Mouse (Mus musculus): Measurements from ENCODE around the gene Ncan. TPM values are rescaled to one million over a fixed set of nuclear protein-coding genes. Genes with fewer than 3 reads are reported as not detected.
A peak's percentile ranks its signal among the peaks of the same experiment; 100 is the strongest.

Ncan gene
- polyA plus RNA-seq, 1 experiment from 2014 or later: 47.2 TPM

GRCm38 (mm10) chr8:70117611-70118010 lies 3.1 kb downstream of the Ncan start:
- Histone ChIP-seq H3K4me3 (ENCODE audit: low read depth, low read length) (no peak overlapping the region), H3K9ac (ENCODE audit: low read length) (no peak overlapping the region; the same call in 1 of the 2 replicates), H3K27me3 (ENCODE audit: control insufficient read depth, insufficient read depth, low read length) (peaks cover 33% of the 10 kb centered on the region), H3K9me3 (ENCODE audit: control insufficient read depth, low read length) (no peaks in the 10 kb centered on the region), H3K36me3 (ENCODE audit: control insufficient read depth, insufficient read depth, low read length) (no peaks in the 10 kb centered on the region), H3K4me1 (ENCODE audit: control insufficient read depth, insufficient read depth, low read length) (peaks cover 13% of the 10 kb centered on the region), H3K4me2 (peak overlapping the region; percentile 8; the same call in 1 of the 2 replicates), H3K27ac (ENCODE audit: low read depth, low read length) (no peak overlapping the region)
- DNase-seq (ENCODE audit: low spot score, missing footprints) (no peak), ATAC-seq (ENCODE audit: low FRiP score) (no peak)
- WGBS: 7% methylated on average over 9 of the region's 9 CpGs

- no peaks in the 10 kb centered on the region for H3K9me3 ChIP-seq (ENCODE audit: control insufficient read depth, low read length)
- H3K4me3 ChIP-seq (ENCODE audit: low read depth, low read length): no peak overlapping the region
- no peak overlapping the region for H3K9ac ChIP-seq (ENCODE audit: low read length)
- no peak for ATAC-seq (ENCODE audit: low FRiP score)
- peaks cover 54% of the 10 kb centered on the region for H3K27me3 ChIP-seq (ENCODE audit: control insufficient read depth, insufficient read depth, low read length)
- no peak overlapping the region for H3K4me2 ChIP-seq
- WGBS: 67% methylated on average over 13 of the region's 13 CpGs
- H3K27ac ChIP-seq (ENCODE audit: low read depth, low read length): no peak overlapping the region
- peak; percentile 35 for DNase-seq (ENCODE audit: low spot score, missing footprints)
- H3K4me1 ChIP-seq (ENCODE audit: control insufficient read depth, insufficient read depth, low read length): peaks cover 17% of the 10 kb centered on the region
- peaks cover 7% of the 10 kb centered on the region; the same call in 1 of the 2 replicates for H3K36me3 ChIP-seq (ENCODE audit: control insufficient read depth, insufficient read depth, low read length)
Observed at GRCm38 (mm10) chr8:70114892-70115291, 5.8 kb downstream of the Ncan start.

GRCm38 (mm10) chr8:70114488-70114887 lies 6.2 kb downstream of the Ncan start:
- DNase-seq (ENCODE audit: low spot score, missing footprints) (peak; percentile 60), ATAC-seq (ENCODE audit: low FRiP score) (no peak)
- Histone ChIP-seq H3K4me1 (ENCODE audit: control insufficient read depth, insufficient read depth, low read length) (peaks cover 17% of the 10 kb centered on the region), H3K4me2 (no peak overlapping the region), H3K9me3 (ENCODE audit: control insufficient read depth, low read length) (no peaks in the 10 kb centered on the region), H3K27ac (ENCODE audit: low read depth, low read length) (no peak overlapping the region), H3K27me3 (ENCODE audit: control insufficient read depth, insufficient read depth, low read length) (peaks cover 54% of the 10 kb centered on the region), H3K36me3 (ENCODE audit: control insufficient read depth, insufficient read depth, low read length) (peaks cover 9% of the 10 kb centered on the region; the same call in 1 of the 2 replicates), H3K4me3 (ENCODE audit: low read depth, low read length) (no peak overlapping the region), H3K9ac (ENCODE audit: low read length) (no peak overlapping the region)
- 16% methylated on average over 6 of the region's 6 CpGs for WGBS

GRCm38 (mm10) chr8:70112401-70113016 lies 8.2 kb downstream of the Ncan start:
- 7% methylated on average over 42 of the region's 43 CpGs for WGBS
- peak; percentile 42; the same call in 1 of the 2 replicates for ATAC-seq (ENCODE audit: low FRiP score)
- Histone ChIP-seq H3K9me3 (ENCODE audit: control insufficient read depth, low read length) (no peaks in the 10 kb centered on the region), H3K36me3 (ENCODE audit: control insufficient read depth, insufficient read depth, low read length) (peaks cover 9% of the 10 kb centered on the region; the same call in 1 of the 2 replicates), H3K4me1 (ENCODE audit: control insufficient read depth, insufficient read depth, low read length) (peaks cover 6% of the 10 kb centered on the region), H3K9ac (ENCODE audit: low read length) (no peak overlapping the region), H3K27ac (ENCODE audit: low read depth, low read length) (no peak overlapping the region), H3K27me3 (ENCODE audit: control insufficient read depth, insufficient read depth, low read length) (peaks cover 54% of the 10 kb centered on the region), H3K4me3 (ENCODE audit: low read depth, low read length) (no peak overlapping the region), H3K4me2 (no peak overlapping the region)
- peak; percentile 91 for DNase-seq (ENCODE audit: low spot score, missing footprints)

GRCm38 (mm10) chr8:70111192-70111795 lies 9.4 kb downstream of the Ncan start:
- H3K9ac ChIP-seq (ENCODE audit: low read length): no peak overlapping the region
- H3K4me1 ChIP-seq (ENCODE audit: control insufficient read depth, insufficient read depth, low read length): peaks cover 6% of the 10 kb centered on the region
- WGBS: 49% methylated on average over 23 of the region's 23 CpGs
- H3K27ac ChIP-seq (ENCODE audit: low read depth, low read length): no peak overlapping the region
- no peak overlapping the region for H3K4me3 ChIP-seq (ENCODE audit: low read depth, low read length)
- H3K4me2 ChIP-seq: no peak overlapping the region
- no peak for ATAC-seq (ENCODE audit: low FRiP score)
- peak; percentile 85 for DNase-seq (ENCODE audit: low spot score, missing footprints)
- H3K9me3 ChIP-seq (ENCODE audit: control insufficient read depth, low read length): no peaks in the 10 kb centered on the region
- H3K36me3 ChIP-seq (ENCODE audit: control insufficient read depth, insufficient read depth, low read length): peaks cover 9% of the 10 kb centered on the region; the same call in 1 of the 2 replicates
- peaks cover 51% of the 10 kb centered on the region for H3K27me3 ChIP-seq (ENCODE audit: control insufficient read depth, insufficient read depth, low read length)

- H3K4me3 ChIP-seq (ENCODE audit: low read depth, low read length): no peak overlapping the region
- WGBS: 88% methylated on average over 2 of the region's 2 CpGs
- H3K27me3 ChIP-seq (ENCODE audit: control insufficient read depth, insufficient read depth, low read length): peaks cover 47% of the 10 kb centered on the region
- no peak overlapping the region for H3K27ac ChIP-seq (ENCODE audit: low read depth, low read length)
- ATAC-seq (ENCODE audit: low FRiP score): no peak
- H3K4me1 ChIP-seq (ENCODE audit: control insufficient read depth, insufficient read depth, low read length): peaks cover 6% of the 10 kb centered on the region
- H3K36me3 ChIP-seq (ENCODE audit: control insufficient read depth, insufficient read depth, low read length): peaks cover 9% of the 10 kb centered on the region; the same call in 1 of the 2 replicates
- no peaks in the 10 kb centered on the region for H3K9me3 ChIP-seq (ENCODE audit: control insufficient read depth, low read length)
- DNase-seq (ENCODE audit: low spot score, missing footprints): no peak
- H3K9ac ChIP-seq (ENCODE audit: low read length): no peak overlapping the region
- no peak overlapping the region for H3K4me2 ChIP-seq
Observed at GRCm38 (mm10) chr8:70110451-70110850, 10.2 kb downstream of the Ncan start.

- Histone ChIP-seq H3K27me3 (ENCODE audit: control insufficient read depth, insufficient read depth, low read length) (no peaks in the 10 kb centered on the region), H3K4me3 (ENCODE audit: low read depth, low read length) (no peak overlapping the region), H3K9ac (ENCODE audit: low read length) (no peak overlapping the region), H3K4me1 (ENCODE audit: control insufficient read depth, insufficient read depth, low read length) (no peaks in the 10 kb centered on the region), H3K36me3 (ENCODE audit: control insufficient read depth, insufficient read depth, low read length) (peaks cover 7% of the 10 kb centered on the region; the same call in 1 of the 2 replicates), H3K27ac (ENCODE audit: low read depth, low read length) (no peak overlapping the region), H3K9me3 (ENCODE audit: control insufficient read depth, low read length) (no peaks in the 10 kb centered on the region), H3K4me2 (no peak overlapping the region)
- no peak for DNase-seq (ENCODE audit: low spot score, missing footprints)
- WGBS: 84% methylated on average over 7 of the region's 7 CpGs
- no peak for ATAC-seq (ENCODE audit: low FRiP score)
Observed at GRCm38 (mm10) chr8:70104922-70105321, 15.8 kb downstream of the Ncan start.

- Histone ChIP-seq H3K4me1 (ENCODE audit: control insufficient read depth, insufficient read depth, low read length) (no peaks in the 10 kb centered on the region), H3K9me3 (ENCODE audit: control insufficient read depth, low read length) (no peaks in the 10 kb centered on the region), H3K4me2 (no peak overlapping the region), H3K27me3 (ENCODE audit: control insufficient read depth, insufficient read depth, low read length) (no peaks in the 10 kb centered on the region), H3K27ac (ENCODE audit: low read depth, low read length) (no peak overlapping the region), H3K4me3 (ENCODE audit: low read depth, low read length) (no peak overlapping the region), H3K9ac (ENCODE audit: low read length) (no peak overlapping the region), H3K36me3 (ENCODE audit: control insufficient read depth, insufficient read depth, low read length) (peaks cover 4% of the 10 kb centered on the region; the same call in 1 of the 2 replicates)
- WGBS: 23% methylated on average over 6 of the region's 6 CpGs
- peak; percentile 53; the same call in 1 of the 2 replicates for ATAC-seq (ENCODE audit: low FRiP score)
- no peak for DNase-seq (ENCODE audit: low spot score, missing footprints)
Observed at GRCm38 (mm10) chr8:70104506-70104905, 16.2 kb downstream of the Ncan start.

GRCm38 (mm10) chr8:70100241-70100640 lies 20.4 kb downstream of the Ncan start:
- WGBS: 89% methylated on average over 8 of the region's 8 CpGs
- H3K4me1 ChIP-seq (ENCODE audit: control insufficient read depth, insufficient read depth, low read length): no peaks in the 10 kb centered on the region
- H3K4me3 ChIP-seq (ENCODE audit: low read depth, low read length): no peak overlapping the region
- ATAC-seq (ENCODE audit: low FRiP score) (no peak), DNase-seq (ENCODE audit: low spot score, missing footprints) (no peak)
- no peaks in the 10 kb centered on the region for H3K9me3 ChIP-seq (ENCODE audit: control insufficient read depth, low read length)
- no peak overlapping the region for H3K4me2 ChIP-seq
- H3K36me3 ChIP-seq (ENCODE audit: control insufficient read depth, insufficient read depth, low read length): peaks cover 16% of the 10 kb centered on the region
- H3K27me3 ChIP-seq (ENCODE audit: control insufficient read depth, insufficient read depth, low read length): no peaks in the 10 kb centered on the region
- H3K9ac ChIP-seq (ENCODE audit: low read length): no peak overlapping the region
- H3K27ac ChIP-seq (ENCODE audit: low read depth, low read length): no peak overlapping the region

Measured in midbrain, embryonic 11.5 days (tissue).